Comparison of ENCODE assay signal across 12 mouse cellular contexts in genomic region chr14:121719638-121720601, GRCm38 (mm10).
DNase-seq lines count a peak whose midpoint lies in the region; ATAC-seq and TF ChIP-seq lines count a peak whose summit lies in the region.
"Had no signal": no experiment of that assay in that cellular context is flagged by ENCODE, and none has a peak within 500 bp of the region (broad histone marks: within the 10 kb centered on the region; RNA-seq: fewer than 3 reads in every experiment).

No protein-coding gene starts in this region.

- no peaks in the 10 kb centered on the region for H3K27me3 ChIP-seq in liver, postnatal 0 days (ENCODE audit: insufficient read depth, low read length)
- H3K27me3 ChIP-seq in liver, embryonic 11.5 days (replicated peaks; ENCODE audit: control insufficient read depth, insufficient read depth, low read length) = no peaks in the 10 kb centered on the region
- H3K27me3 ChIP-seq in midbrain, embryonic 10.5 days (ENCODE audit: low read depth, poor library complexity, severe bottlenecking) = 0 out of 2 replicates have a peak, but pooled peaks cover 3% of the 10 kb centered on the region
- H3K27me3 ChIP-seq: intestine, embryonic 15.5 days had no signal

- H3K36me3 ChIP-seq in liver, postnatal 0 days (replicated peaks; ENCODE audit: insufficient read depth, low read length) = no peaks in the 10 kb centered on the region
- no peaks in the 10 kb centered on the region for H3K36me3 ChIP-seq in liver, embryonic 11.5 days (ENCODE audit: control insufficient read depth, insufficient read depth, low read length)
- H3K36me3 ChIP-seq in midbrain, embryonic 10.5 days = no peaks in the 10 kb centered on the region
- H3K36me3 ChIP-seq: intestine, embryonic 15.5 days had no signal

- no peak overlapping the region for H3K9ac ChIP-seq in liver, postnatal 0 days (replicated peaks)
- H3K9ac ChIP-seq in liver, embryonic 11.5 days (ENCODE audit: low read depth, low read length) = no peak overlapping the region
- H3K9ac ChIP-seq: intestine, embryonic 15.5 days had no signal

- no peak overlapping the region for H3K4me3 ChIP-seq in liver, postnatal 0 days (ENCODE audit: low read depth, low read length)
- no peak overlapping the region for H3K4me3 ChIP-seq in liver, embryonic 11.5 days (ENCODE audit: low read depth, low read length)
- H3K4me3 ChIP-seq in lung, adult 2 months (replicated peaks; ENCODE audit: extremely low read depth, low read depth, low read length) = no peak overlapping the region
- no peak overlapping the region for H3K4me3 ChIP-seq in midbrain, embryonic 10.5 days
- H3K4me3 ChIP-seq: intestine, embryonic 15.5 days; megakaryocyte, embryonic 14.5 days had no signal

- H3K27ac ChIP-seq in liver, postnatal 0 days (ENCODE audit: low read depth) = 0 out of 2 replicates have a peak overlapping the region, but pooled peaks have one; percentile 25
- H3K27ac ChIP-seq in liver, embryonic 11.5 days (ENCODE audit: low read depth, low read length) = no peak overlapping the region
- H3K27ac ChIP-seq in midbrain, embryonic 10.5 days (replicated peaks) = no peak overlapping the region
- H3K27ac ChIP-seq: intestine, embryonic 15.5 days had no signal

- no peak for TF ChIP-seq POLR2A in lung, adult 2 months (IDR thresholded peaks at IDR 0.05; ENCODE audit: borderline replicate concordance, extremely low read depth, low read depth, low read length)

- H3K9me3 ChIP-seq in liver, postnatal 0 days (ENCODE audit: low read length) = no peaks in the 10 kb centered on the region
- no peaks in the 10 kb centered on the region for H3K9me3 ChIP-seq in liver, embryonic 11.5 days (ENCODE audit: control insufficient read depth, low read length)
- H3K9me3 ChIP-seq in midbrain, embryonic 10.5 days (replicated peaks) = no peaks in the 10 kb centered on the region
- H3K9me3 ChIP-seq: intestine, embryonic 15.5 days; megakaryocyte, embryonic 14.5 days had no signal

- peak; percentile 35; the same call in 1 of the 2 replicates for ATAC-seq in liver, postnatal 0 days
- ATAC-seq in liver, embryonic 11.5 days (replicated peaks; ENCODE audit: low FRiP score) = no peak
- ATAC-seq: intestine, embryonic 15.5 days had no signal

- DNase-seq in gastrocnemius, adult 18-20 months (ENCODE audit: low spot score) = peak; percentile 55
- no peak for DNase-seq in gastrocnemius, postnatal 10 days
- DNase-seq in liver, postnatal 0 days = no peak
- DNase-seq in liver, embryonic 11.5 days (ENCODE audit: low spot score) = no peak
- peak; percentile 72 for DNase-seq in lung, adult 2 months
- no peak for DNase-seq in thymus, adult 18-20 months
- DNase-seq in left cerebral cortex, adult 8-10 months (ENCODE audit: low spot score in 2 of 2) = no peak
- no peak for DNase-seq in midbrain, embryonic 10.5 days (ENCODE audit: low spot score)
- DNase-seq: B cell, adult 2 months; cerebellum, adult 9-10 months had no signal

- TF ChIP-seq EP300 in liver, postnatal 0 days (IDR thresholded peaks at IDR 0.05; ENCODE audit: low read depth) = no peak

- H3K4me2 ChIP-seq in liver, postnatal 0 days (ENCODE audit: low read depth, low read length) = no peak overlapping the region
- no peak overlapping the region for H3K4me2 ChIP-seq in liver, embryonic 11.5 days
- H3K4me2 ChIP-seq: intestine, embryonic 15.5 days had no signal

- peaks cover 18% of the 10 kb centered on the region for H3K4me1 ChIP-seq in liver, postnatal 0 days (ENCODE audit: insufficient read depth)
- H3K4me1 ChIP-seq in liver, embryonic 11.5 days (replicated peaks; ENCODE audit: control insufficient read depth, insufficient read depth, low read length) = no peaks in the 10 kb centered on the region
- peaks cover 11% of the 10 kb centered on the region; the same call in 1 of the 2 replicates for H3K4me1 ChIP-seq in lung, adult 2 months (ENCODE audit: control insufficient read depth, insufficient read depth, low read length)
- peaks cover 10% of the 10 kb centered on the region for H3K4me1 ChIP-seq in midbrain, embryonic 10.5 days
- H3K4me1 ChIP-seq: megakaryocyte, embryonic 14.5 days had no signal

- no peak for TF ChIP-seq CTCF in liver, postnatal 0 days (IDR thresholded peaks at IDR 0.05; ENCODE audit: low read depth)
- no peak for TF ChIP-seq CTCF in lung, adult 2 months (IDR thresholded peaks at IDR 0.05; ENCODE audit: insufficient read depth, low read length)

- 43% methylated on average over 9 of the region's 9 CpGs for WGBS in liver, postnatal 0 days (ENCODE audit: insufficient replicate concordance)
- WGBS in liver, embryonic 11.5 days = 66% methylated on average over 9 of the region's 9 CpGs
- 58% methylated on average over 9 of the region's 9 CpGs for WGBS in lung, adult 2 months
- 86% methylated on average over 9 of the region's 9 CpGs for WGBS in midbrain, embryonic 10.5 days

Comparison
In these comparisons a context has a peak if more than half of its experiments do, and no peak if none do; other contexts are left out.
1. DNase-seq: peak in gastrocnemius, adult 18-20 months (single experiment) and lung, adult 2 months (single experiment); none in gastrocnemius, postnatal 10 days (single experiment), liver, postnatal 0 days (single experiment), liver, embryonic 11.5 days (single experiment), thymus, adult 18-20 months (0 of 2), left cerebral cortex, adult 8-10 months (0 of 2) and midbrain, embryonic 10.5 days (single experiment).